Mouse (Mus musculus): Measurements from ENCODE around the gene Pdx1. TPM values are rescaled to one million over a fixed set of nuclear protein-coding genes. Genes with fewer than 3 reads are reported as not detected.
A peak's percentile ranks its signal among the peaks of the same experiment; 100 is the strongest.

Pdx1 gene
- polyA plus RNA-seq, 1 experiment from 2014 or later, result not detected

GRCm38 (mm10) chr5:147305166-147305565 is 35.4 kb downstream of the Pdx1 start:
- Histone ChIP-seq H3K27ac (ENCODE audit: low read depth, low read length) (no peak overlapping the region), H3K9me3 (ENCODE audit: control insufficient read depth, low read length) (no peaks in the 10 kb centered on the region), H3K4me3 (ENCODE audit: low read depth, low read length) (no peak overlapping the region), H3K4me2 (ENCODE audit: low read depth, low read length, severe bottlenecking) (no peak overlapping the region), H3K4me1 (replicated peaks; ENCODE audit: control insufficient read depth, insufficient read depth, low read length) (peaks cover 2% of the 10 kb centered on the region), H3K27me3 (ENCODE audit: control insufficient read depth, insufficient read depth, low read length) (peaks cover 100% of the 10 kb centered on the region), H3K36me3 (ENCODE audit: control insufficient read depth, insufficient read depth, low read length) (no peaks in the 10 kb centered on the region), H3K9ac (ENCODE audit: low read length) (no peak overlapping the region)
- no peak for DNase-seq (ENCODE audit: low spot score)
- WGBS, result under 1% methylated on average over 16 of the region's 16 CpGs
- ATAC-seq (replicated peaks; ENCODE audit: low FRiP score), result no peak

- H3K36me3 ChIP-seq (ENCODE audit: control insufficient read depth, insufficient read depth, low read length), result no peaks in the 10 kb centered on the region
- no peak for DNase-seq (ENCODE audit: low spot score)
- H3K27me3 ChIP-seq (ENCODE audit: control insufficient read depth, insufficient read depth, low read length), result peaks cover 100% of the 10 kb centered on the region
- under 1% methylated on average over 55 of the region's 58 CpGs for WGBS
- no peak overlapping the region for H3K4me3 ChIP-seq (ENCODE audit: low read depth, low read length)
- H3K4me1 ChIP-seq (replicated peaks; ENCODE audit: control insufficient read depth, insufficient read depth, low read length), result peaks cover 2% of the 10 kb centered on the region
- no peak for ATAC-seq (replicated peaks; ENCODE audit: low FRiP score)
- H3K9ac ChIP-seq (ENCODE audit: low read length), result no peak overlapping the region
- no peak overlapping the region for H3K27ac ChIP-seq (ENCODE audit: low read depth, low read length)
- no peaks in the 10 kb centered on the region for H3K9me3 ChIP-seq (ENCODE audit: control insufficient read depth, low read length)
- H3K4me2 ChIP-seq (ENCODE audit: low read depth, low read length, severe bottlenecking), result no peak overlapping the region
These were observed 36.3 kb downstream of the Pdx1 start for GRCm38 (mm10) chr5:147305856-147306637.

- under 1% methylated on average over 59 of the region's 63 CpGs for WGBS
- Histone ChIP-seq H3K4me1 (replicated peaks; ENCODE audit: control insufficient read depth, insufficient read depth, low read length) (peaks cover 2% of the 10 kb centered on the region), H3K9ac (ENCODE audit: low read length) (no peak within 1 kb of the TSS), H3K4me2 (ENCODE audit: low read depth, low read length, severe bottlenecking) (no peak within 1 kb of the TSS), H3K36me3 (ENCODE audit: control insufficient read depth, insufficient read depth, low read length) (no peaks in the 10 kb centered on the region), H3K4me3 (ENCODE audit: low read depth, low read length) (no peak within 1 kb of the TSS), H3K27ac (ENCODE audit: low read depth, low read length) (no peak within 1 kb of the TSS), H3K27me3 (ENCODE audit: control insufficient read depth, insufficient read depth, low read length) (peaks cover 100% of the 10 kb centered on the region), H3K9me3 (ENCODE audit: control insufficient read depth, low read length) (no peaks in the 10 kb centered on the region)
- ATAC-seq (replicated peaks; ENCODE audit: low FRiP score), result peak; percentile 21; the same call in 1 of the 2 replicates
- DNase-seq (ENCODE audit: low spot score), result no peak
These were observed 37.1 kb downstream of the Pdx1 start, which contains the start of gene Cdx2 for GRCm38 (mm10) chr5:147306638-147307397. Cdx2 (minus strand) TSS chr5:147307270.

- Histone ChIP-seq H3K9ac (ENCODE audit: low read length) (no peak overlapping the region), H3K4me1 (replicated peaks; ENCODE audit: control insufficient read depth, insufficient read depth, low read length) (peaks cover 2% of the 10 kb centered on the region), H3K4me3 (ENCODE audit: low read depth, low read length) (no peak overlapping the region), H3K4me2 (ENCODE audit: low read depth, low read length, severe bottlenecking) (no peak overlapping the region), H3K27me3 (ENCODE audit: control insufficient read depth, insufficient read depth, low read length) (peaks cover 100% of the 10 kb centered on the region), H3K9me3 (ENCODE audit: control insufficient read depth, low read length) (no peaks in the 10 kb centered on the region), H3K36me3 (ENCODE audit: control insufficient read depth, insufficient read depth, low read length) (no peaks in the 10 kb centered on the region), H3K27ac (ENCODE audit: low read depth, low read length) (no peak overlapping the region)
- under 1% methylated on average over 12 of the region's 12 CpGs for WGBS
- ATAC-seq (replicated peaks; ENCODE audit: low FRiP score), result no peak
- peak; percentile 49 for DNase-seq (ENCODE audit: low spot score)
These were observed 37.6 kb downstream of the Pdx1 start for GRCm38 (mm10) chr5:147307398-147307785.

GRCm38 (mm10) chr5:147308451-147308850 is 38.7 kb downstream of the Pdx1 start:
- peak; percentile 48 for DNase-seq (ENCODE audit: low spot score)
- no peaks in the 10 kb centered on the region for H3K36me3 ChIP-seq (ENCODE audit: control insufficient read depth, insufficient read depth, low read length)
- H3K4me2 ChIP-seq (ENCODE audit: low read depth, low read length, severe bottlenecking), result no peak overlapping the region
- H3K4me3 ChIP-seq (ENCODE audit: low read depth, low read length), result no peak overlapping the region
- H3K27me3 ChIP-seq (ENCODE audit: control insufficient read depth, insufficient read depth, low read length), result peaks cover 99% of the 10 kb centered on the region
- H3K4me1 ChIP-seq (replicated peaks; ENCODE audit: control insufficient read depth, insufficient read depth, low read length), result peaks cover 2% of the 10 kb centered on the region
- ATAC-seq (replicated peaks; ENCODE audit: low FRiP score), result no peak
- no peaks in the 10 kb centered on the region for H3K9me3 ChIP-seq (ENCODE audit: control insufficient read depth, low read length)
- no peak overlapping the region for H3K9ac ChIP-seq (ENCODE audit: low read length)
- H3K27ac ChIP-seq (ENCODE audit: low read depth, low read length), result no peak overlapping the region
- 7% methylated on average over 9 of the region's 9 CpGs for WGBS

GRCm38 (mm10) chr5:147309786-147310185 is 40.0 kb downstream of the Pdx1 start:
- H3K27me3 ChIP-seq (ENCODE audit: control insufficient read depth, insufficient read depth, low read length), result peaks cover 99% of the 10 kb centered on the region
- H3K9me3 ChIP-seq (ENCODE audit: control insufficient read depth, low read length), result no peaks in the 10 kb centered on the region
- WGBS, result 0% methylated on average over 2 of the region's 2 CpGs
- H3K9ac ChIP-seq (ENCODE audit: low read length), result no peak overlapping the region
- no peaks in the 10 kb centered on the region for H3K36me3 ChIP-seq (ENCODE audit: control insufficient read depth, insufficient read depth, low read length)
- ATAC-seq (replicated peaks; ENCODE audit: low FRiP score) (no peak), DNase-seq (ENCODE audit: low spot score) (no peak)
- no peaks in the 10 kb centered on the region; the same call in 1 of the 2 replicates for H3K4me1 ChIP-seq (replicated peaks; ENCODE audit: control insufficient read depth, insufficient read depth, low read length)
- H3K4me2 ChIP-seq (ENCODE audit: low read depth, low read length, severe bottlenecking), result no peak overlapping the region
- no peak overlapping the region for H3K27ac ChIP-seq (ENCODE audit: low read depth, low read length)
- H3K4me3 ChIP-seq (ENCODE audit: low read depth, low read length), result no peak overlapping the region

- peak; percentile 45 for DNase-seq (ENCODE audit: low spot score)
- Histone ChIP-seq H3K4me1 (replicated peaks; ENCODE audit: control insufficient read depth, insufficient read depth, low read length) (no peaks in the 10 kb centered on the region; the same call in 1 of the 2 replicates), H3K27ac (ENCODE audit: low read depth, low read length) (no peak overlapping the region), H3K4me3 (ENCODE audit: low read depth, low read length) (no peak overlapping the region), H3K9ac (ENCODE audit: low read length) (no peak overlapping the region), H3K4me2 (ENCODE audit: low read depth, low read length, severe bottlenecking) (no peak overlapping the region), H3K36me3 (ENCODE audit: control insufficient read depth, insufficient read depth, low read length) (no peaks in the 10 kb centered on the region), H3K9me3 (ENCODE audit: control insufficient read depth, low read length) (no peaks in the 10 kb centered on the region), H3K27me3 (ENCODE audit: control insufficient read depth, insufficient read depth, low read length) (peaks cover 99% of the 10 kb centered on the region)
- ATAC-seq (replicated peaks; ENCODE audit: low FRiP score), result no peak
- 2% methylated on average over 27 of the region's 27 CpGs for WGBS
These were observed 43.3 kb downstream of the Pdx1 start for GRCm38 (mm10) chr5:147312830-147313685.
